Mouse (Mus musculus): Measurements from ENCODE around the gene Hnrnph2. TPM values are rescaled to one million over a fixed set of nuclear protein-coding genes. Genes with fewer than 3 reads are reported as not detected.

The Hnrnph2 gene
- total RNA-seq (2023), result 94.7 and 111 TPM in 2 replicates

DNA sequence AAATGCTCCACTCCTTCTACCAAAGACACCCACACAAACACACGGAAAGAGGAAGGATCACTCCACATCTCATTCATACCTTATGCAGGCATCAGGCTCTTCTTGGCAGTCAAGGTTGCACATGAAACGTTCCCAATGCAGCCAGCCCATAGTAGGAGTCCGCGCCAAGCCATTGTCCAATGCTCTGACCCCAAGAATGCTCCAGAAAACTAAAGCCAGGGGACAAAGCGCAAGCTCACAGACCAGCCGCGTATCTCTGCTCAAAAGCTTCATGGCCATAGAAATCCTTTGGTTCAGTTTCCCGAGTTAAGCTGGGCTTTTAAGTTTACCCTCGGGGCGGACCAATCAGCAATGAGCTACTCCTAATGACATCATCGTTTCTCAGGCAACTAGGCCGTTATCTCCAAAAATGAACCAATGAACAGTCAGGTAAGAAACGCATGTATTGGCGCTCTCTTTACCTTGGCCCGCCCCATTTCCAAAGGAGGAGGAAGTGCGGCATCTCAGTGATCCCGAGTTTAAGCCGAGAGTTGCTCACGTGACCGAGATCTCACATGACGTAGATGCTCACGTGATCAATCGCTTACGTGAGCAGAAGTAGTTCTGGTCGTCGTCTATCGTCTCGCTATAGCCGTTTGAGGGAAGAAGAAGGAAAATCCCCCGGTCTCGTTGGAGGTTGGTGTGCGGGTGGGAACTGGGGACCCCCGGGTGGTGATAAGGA, at the start of gene Hnrnph2, which contains the start of gene Gla:
Hnrnph2 (plus strand) TSS at position 521 of the 721 bp plus-strand sequence.
Gla (minus strand) TSS at position 467 of the 721 bp plus-strand sequence.

DNA sequence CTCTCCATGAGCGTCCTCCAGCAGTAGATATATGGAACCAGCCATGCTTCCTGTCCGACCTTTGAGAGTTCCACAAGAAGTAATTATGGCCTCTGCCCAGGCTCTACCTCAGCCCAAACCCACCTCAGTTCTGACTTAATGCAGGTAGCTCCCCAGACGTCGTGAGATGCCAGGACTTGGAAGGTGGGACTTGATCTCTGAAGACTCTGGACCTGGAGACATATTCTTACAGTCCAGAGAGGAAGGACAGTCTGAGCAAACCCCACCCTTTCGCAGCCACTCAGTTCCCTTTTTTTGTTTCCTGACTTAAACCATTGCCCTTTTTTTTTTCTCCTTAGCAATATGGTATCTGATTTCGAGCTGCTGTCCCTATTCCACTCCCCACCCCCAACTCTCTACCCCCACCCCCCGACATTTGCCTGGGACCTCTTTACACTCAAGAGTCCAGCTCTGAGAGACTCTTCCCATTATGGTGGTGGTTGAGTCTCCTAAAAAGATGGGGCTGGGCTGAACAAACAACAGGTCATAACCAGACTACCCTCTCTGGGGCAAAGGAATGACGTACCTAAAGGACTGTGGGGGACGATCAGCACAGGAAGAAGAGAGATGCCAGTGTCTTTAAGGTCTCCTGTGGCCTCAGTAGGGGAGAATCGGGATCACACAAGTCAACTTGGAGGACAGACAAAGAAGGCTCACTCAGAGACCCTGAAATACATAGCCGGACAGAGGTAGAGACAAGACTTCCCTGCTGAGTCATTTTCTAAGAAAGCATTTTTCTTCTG, 17.9 kb upstream of the Hnrnph2 start, which contains the start of gene Btk:
Btk (minus strand) TSS at position 683 of the 782 bp plus-strand sequence.

GRCm38 (mm10) chrX:134585103-134586002, 15.6 kb upstream of the Hnrnph2 start, which contains the start of gene Rpl36a:
Gene Rpl36a (plus strand): TSS chrX:134585654.

Other genes with a start within 250 kb of the Hnrnph2 start
- 0.19 and 0.25 TPM in 2 replicates for gene Drp2, start 196.6 kb upstream of the Hnrnph2 start, total RNA-seq (2023)
- gene Taf7l, start 124.7 kb upstream of the Hnrnph2 start, total RNA-seq (2023), result not detected in 2 replicates
- gene Timm8a1, start 59.3 kb upstream of the Hnrnph2 start, total RNA-seq (2023), result 8.4 and 9.0 TPM in 2 replicates
- gene Btk, start 17.6 kb upstream of the Hnrnph2 start, total RNA-seq (2023), result 58.4 and 65.8 TPM in 2 replicates
- 94.9 and 96.7 TPM in 2 replicates for gene Rpl36a, start 15.5 kb upstream of the Hnrnph2 start, total RNA-seq (2023)
- 102 and 112 TPM in 2 replicates for gene Gla, start 54 bp upstream of the Hnrnph2 start, total RNA-seq (2023)
- 0.36 and 0.38 TPM in 2 replicates for gene Armcx4, start 85.3 kb downstream of the Hnrnph2 start, total RNA-seq (2023)
- not detected in 2 replicates for gene Armcx1, start 116.8 kb downstream of the Hnrnph2 start, total RNA-seq (2023)
- 0.45 TPM in 1 of 2 replicates, not detected in the other for gene Armcx6, start 150.2 kb downstream of the Hnrnph2 start, total RNA-seq (2023)
- gene Armcx3, start 155.4 kb downstream of the Hnrnph2 start, total RNA-seq (2023), result 5.0 and 8.0 TPM in 2 replicates
- gene Armcx2, start 208.0 kb downstream of the Hnrnph2 start, total RNA-seq (2023), result 1.8 and 2.7 TPM in 2 replicates

Measured in neutrophil, adult 65 days (primary cell).